Mouse (Mus musculus) bone marrow macrophage, adult 2 months (primary cell): Measurements from ENCODE around the gene Akp3. TPM values are rescaled to one million over a fixed set of nuclear protein-coding genes. Genes with fewer than 3 reads are reported as not detected.

Source experiments
- H3K27ac ChIP-seq: 2 replicates; pipeline ENCODE4 v1.5.1; 2012; ENCODE audit warnings: low read depth, low read length; ENCODE audit not compliant: insufficient read depth
- H3K4me1 ChIP-seq: 2 replicates; pipeline ENCODE4 v1.6.1; 2012; ENCODE audit warnings: low read length; ENCODE audit not compliant: control insufficient read depth, insufficient read depth
- H3K4me3 ChIP-seq: 2 replicates; pipeline ENCODE4 v1.5.1; 2012; ENCODE audit warnings: mild to moderate bottlenecking, low read length, moderate library complexity; ENCODE audit not compliant: insufficient read depth
- CTCF ChIP-seq: IDR thresholded peaks from 2 replicates; pipeline ENCODE4 v1.5.1; 2012; ENCODE audit warnings: low read depth, mild to moderate bottlenecking, low read length, moderate library complexity
- POLR2A ChIP-seq: IDR thresholded peaks from 2 replicates; pipeline ENCODE4 v1.6.1; 2012; ENCODE audit warnings: mild to moderate bottlenecking, low read depth, low read length, borderline replicate concordance
- polyA plus RNA-seq: library from polyadenylated mRNA; stranded (reverse); fragments of >200 nt; gene quantifications from 2 replicates; pipeline ENCODE4 v1.2.4, GENCODE M21; 2012; ENCODE audit not compliant: missing spikeins, insufficient read depth, insufficient read length

Akp3 gene
- polyA plus RNA-seq, 1 experiment = not detected

DNA sequence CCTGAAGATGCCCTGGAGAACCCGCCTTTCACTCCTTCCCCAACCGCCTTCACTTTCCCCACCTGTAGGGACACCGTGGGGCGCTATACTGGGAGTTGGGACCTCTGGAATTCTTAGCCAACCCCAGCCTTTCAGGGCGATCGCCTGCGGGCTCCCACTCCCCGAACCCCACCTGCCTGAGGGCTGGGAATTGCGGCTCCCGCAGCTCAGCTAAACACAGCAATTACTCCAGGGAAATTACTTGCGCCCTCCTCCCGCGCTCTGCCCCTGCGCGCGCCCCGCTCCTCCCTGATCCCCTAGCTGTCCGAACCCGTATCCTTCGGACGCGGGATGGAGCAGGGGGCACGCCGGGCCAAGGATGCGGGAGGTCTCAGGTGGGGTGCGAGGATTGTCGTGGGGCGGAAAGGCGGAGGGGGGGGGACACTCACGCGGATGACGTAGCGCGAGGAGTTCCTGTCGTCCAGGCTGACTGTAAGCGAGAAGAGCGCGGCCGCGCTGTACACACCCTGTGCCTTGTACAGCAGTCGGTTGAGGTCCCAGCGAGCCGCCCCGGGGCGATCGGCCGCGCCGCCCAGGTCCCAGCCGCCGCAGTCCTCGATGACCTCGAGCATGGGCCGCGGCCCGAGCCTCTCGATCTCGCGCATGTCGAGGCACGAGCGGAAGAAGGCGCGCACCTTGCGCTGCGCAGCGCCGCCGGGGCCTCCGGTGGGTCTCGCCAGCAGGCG is 29.2 kb downstream of the Akp3 start:
- TF ChIP-seq POLR2A (no peak), CTCF (no peak)
- no peak overlapping the region for H3K27ac ChIP-seq
- H3K4me3 ChIP-seq = 0 out of 2 replicates have a peak overlapping the region, but pooled peaks have one; percentile 4
- H3K4me1 ChIP-seq = 0 out of 2 replicates have a peak, but pooled peaks cover 3% of the 10 kb centered on the region

GRCm38 (mm10) chr1:87154501-87155120 is 29.8 kb downstream of the Akp3 start:
- 0 out of 2 replicates have a peak overlapping the region, but pooled peaks have one; percentile 4 for H3K4me3 ChIP-seq
- H3K4me1 ChIP-seq = no peaks in the 10 kb centered on the region
- no peak overlapping the region for H3K27ac ChIP-seq
- TF ChIP-seq POLR2A (no peak), CTCF (no peak)

DNA sequence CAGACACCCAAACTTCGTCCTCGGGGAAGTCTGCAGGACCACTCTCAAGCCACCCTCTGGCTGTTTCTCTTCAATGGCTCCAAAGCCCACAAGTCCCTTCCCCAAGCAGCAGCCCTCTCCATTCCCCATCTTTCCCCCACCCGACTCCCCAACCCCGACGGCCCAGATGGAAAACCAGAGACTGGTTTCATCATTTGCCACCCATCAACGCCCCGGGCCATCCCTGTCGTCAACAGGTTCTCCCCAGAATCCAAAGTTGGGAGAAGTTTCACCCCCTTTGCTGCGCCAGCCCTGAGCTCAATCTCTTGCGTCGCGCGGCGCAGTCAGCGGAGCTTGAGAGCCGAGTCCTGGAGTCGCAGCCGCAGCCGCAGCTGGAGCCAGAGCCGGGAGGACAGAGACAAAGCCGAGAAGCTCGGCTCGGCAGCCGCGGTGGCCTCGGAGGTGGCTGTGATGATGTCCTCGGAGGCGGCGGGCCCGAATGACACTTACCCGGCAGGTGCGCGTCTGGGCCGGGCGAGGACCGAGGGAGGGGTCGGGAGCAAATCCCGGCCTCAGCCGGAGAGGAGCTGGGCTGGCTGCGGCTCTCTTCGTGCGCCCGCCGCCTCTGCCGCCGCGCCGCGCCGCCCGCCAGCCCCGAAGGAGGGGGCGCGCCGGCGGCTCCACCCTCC is 30.9 kb downstream of the Akp3 start:
- H3K4me3 ChIP-seq = no peak overlapping the region
- TF ChIP-seq CTCF (no peak), POLR2A (no peak)
- H3K27ac ChIP-seq = no peak overlapping the region
- no peaks in the 10 kb centered on the region for H3K4me1 ChIP-seq

- no peak within 1 kb of the TSS for H3K27ac ChIP-seq
Observed at GRCm38 (mm10) chr1:87156199-87156587, 31.4 kb downstream of the Akp3 start, which contains the start of gene Ecel1. TSS of gene Ecel1 (minus strand) at chr1:87156521.

GRCm38 (mm10) chr1:87159396-87159795 is 34.6 kb downstream of the Akp3 start:
- H3K4me1 ChIP-seq = no peaks in the 10 kb centered on the region
- no peak overlapping the region for H3K4me3 ChIP-seq
- no peak overlapping the region for H3K27ac ChIP-seq
- TF ChIP-seq POLR2A (no peak), CTCF (no peak)

More at GRCm38 (mm10) chr1:87156199-87156587, 31.4 kb downstream of the Akp3 start, which contains the start of gene Ecel1:
- Histone ChIP-seq H3K4me3 (no peak within 1 kb of the TSS), H3K4me1 (no peaks in the 10 kb centered on the region)
- TF ChIP-seq CTCF (no peak), POLR2A (no peak)

- TF ChIP-seq CTCF = no peak
- TF ChIP-seq POLR2A = no peak
- Histone ChIP-seq H3K4me1 (no peaks in the 10 kb centered on the region), H3K4me3 (no peak overlapping the region), H3K27ac (no peak overlapping the region)
Observed at GRCm38 (mm10) chr1:87164164-87164795, 39.5 kb downstream of the Akp3 start.

- Histone ChIP-seq H3K27ac (no peak overlapping the region), H3K4me1 (no peaks in the 10 kb centered on the region), H3K4me3 (no peak overlapping the region)
- TF ChIP-seq CTCF (no peak), POLR2A (no peak)
Observed at GRCm38 (mm10) chr1:87164796-87165184, 40.0 kb downstream of the Akp3 start.

GRCm38 (mm10) chr1:87170458-87170857 is 45.7 kb downstream of the Akp3 start:
- H3K27ac ChIP-seq = no peak overlapping the region
- TF ChIP-seq CTCF (no peak), POLR2A (no peak)
- H3K4me3 ChIP-seq = no peak overlapping the region
- 0 out of 2 replicates have a peak, but pooled peaks cover under 1% of the 10 kb centered on the region for H3K4me1 ChIP-seq

GRCm38 (mm10) chr1:87171312-87171711 is 46.5 kb downstream of the Akp3 start:
- Histone ChIP-seq H3K4me3 (no peak overlapping the region), H3K4me1 (0 out of 2 replicates have a peak, but pooled peaks cover 3% of the 10 kb centered on the region), H3K27ac (no peak overlapping the region)
- TF ChIP-seq CTCF (no peak), POLR2A (no peak)

DNA sequence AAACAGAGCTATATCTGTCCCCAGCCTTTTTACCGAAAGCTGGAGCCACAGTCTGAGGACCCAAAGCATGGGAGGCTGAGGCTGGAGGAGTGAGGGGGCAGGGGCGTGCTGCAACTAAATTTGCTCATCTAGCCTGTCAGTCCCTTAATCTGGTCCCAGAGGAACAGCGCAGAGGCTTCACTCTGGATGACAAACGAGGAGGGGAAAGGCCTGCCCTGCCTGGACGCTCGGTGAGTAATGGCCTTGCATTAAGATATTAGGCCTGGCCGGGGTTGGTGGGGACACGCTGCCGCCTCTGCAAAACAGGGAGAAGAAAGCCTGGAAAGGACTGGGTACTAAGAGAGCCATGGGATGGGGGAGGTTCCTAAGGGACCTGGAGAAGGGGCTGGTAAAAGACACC is 47.5 kb downstream of the Akp3 start:
- H3K4me3 ChIP-seq = no peak overlapping the region
- H3K4me1 ChIP-seq = 0 out of 2 replicates have a peak, but pooled peaks cover 3% of the 10 kb centered on the region
- no peak for TF ChIP-seq POLR2A
- no peak for TF ChIP-seq CTCF
- H3K27ac ChIP-seq = no peak overlapping the region
